Mouse (Mus musculus): ENCODE measurements around the gene 1600014C10Rik.
A peak's percentile ranks its signal among the peaks of the same experiment; 100 is the strongest.

The 1600014C10Rik gene

DNA sequence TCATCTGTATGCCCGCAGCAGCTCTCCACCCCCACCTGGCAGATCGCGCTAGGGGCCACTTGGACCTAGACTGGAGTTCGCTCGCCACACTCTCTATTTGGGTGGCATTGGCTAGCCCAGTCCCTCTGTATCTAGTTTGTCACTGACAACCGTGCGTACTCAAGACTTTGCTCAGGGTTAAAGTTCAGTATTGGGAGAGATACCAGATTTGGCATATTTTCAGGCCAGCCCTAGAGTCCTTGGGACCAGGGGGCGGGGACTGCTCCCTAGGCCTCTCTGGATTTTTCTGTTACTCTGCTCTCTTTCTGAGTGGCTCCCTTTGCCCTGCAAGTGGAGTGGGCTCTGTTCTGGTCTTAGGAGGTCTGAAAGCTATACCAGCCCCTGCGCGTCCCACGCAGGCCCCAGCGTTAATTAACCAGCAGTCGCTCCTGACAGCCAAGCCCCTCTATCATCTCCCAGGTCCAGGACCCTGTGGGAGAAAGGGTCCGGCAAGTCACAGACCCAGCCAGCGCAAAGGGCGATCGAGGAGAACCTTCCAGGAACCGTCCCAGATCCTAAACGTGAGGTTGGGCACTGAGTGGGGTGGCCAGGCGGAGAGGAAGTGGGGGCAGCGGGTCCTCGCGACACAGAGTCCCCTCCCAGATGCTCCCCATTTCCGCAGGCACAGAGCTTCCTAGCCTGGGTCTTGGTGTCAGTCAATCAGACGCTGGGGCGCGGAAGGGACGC lies at the start of gene 1600014C10Rik:
TSS of gene 1600014C10Rik (plus strand) at position 256 of the 726 bp plus-strand sequence.
- DNase-seq (ENCODE audit: low spot score), result peak; percentile 86

DNA sequence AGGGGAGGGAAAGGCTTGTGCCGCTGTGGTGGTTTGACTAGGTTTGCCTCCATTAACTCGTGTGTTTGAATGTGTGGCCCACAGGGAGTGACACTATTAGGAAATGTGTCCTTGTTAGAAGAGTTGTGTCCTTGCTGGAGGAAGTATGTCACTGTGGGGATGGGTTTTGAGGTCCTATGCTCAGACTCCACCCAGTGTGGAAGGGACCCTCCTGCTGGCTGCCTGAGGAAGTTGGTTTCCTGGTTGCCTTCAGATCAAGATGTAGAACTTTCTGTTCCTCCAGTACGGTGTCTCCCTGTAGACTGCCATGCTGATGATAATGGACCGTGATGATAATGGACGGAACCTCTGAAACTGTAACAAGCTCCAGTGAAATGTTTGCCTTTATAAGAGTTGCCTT lies 48.5 kb upstream of the 1600014C10Rik start:
- no peak for DNase-seq (ENCODE audit: low spot score)

DNA sequence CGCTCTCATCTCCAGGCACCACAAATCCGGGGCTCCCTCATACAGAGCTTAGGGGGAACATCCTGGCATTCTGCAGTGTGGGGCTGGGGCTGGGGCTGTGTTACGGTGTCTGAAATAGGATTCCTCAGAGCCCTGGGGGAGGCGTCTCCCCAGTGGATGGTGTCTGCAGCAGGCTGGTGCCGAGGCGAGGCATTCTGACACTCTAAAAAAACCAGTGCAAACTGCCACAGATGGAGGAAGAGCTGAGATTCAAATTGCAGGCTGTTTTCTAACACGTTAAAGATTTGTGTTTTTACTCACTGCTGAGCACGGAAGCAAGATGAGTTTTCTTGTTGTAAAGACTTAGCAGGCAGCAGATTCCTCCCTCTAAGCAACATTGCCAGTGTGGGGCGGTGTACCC lies 42.7 kb upstream of the 1600014C10Rik start:
- no peak for DNase-seq (ENCODE audit: low spot score)

DNA sequence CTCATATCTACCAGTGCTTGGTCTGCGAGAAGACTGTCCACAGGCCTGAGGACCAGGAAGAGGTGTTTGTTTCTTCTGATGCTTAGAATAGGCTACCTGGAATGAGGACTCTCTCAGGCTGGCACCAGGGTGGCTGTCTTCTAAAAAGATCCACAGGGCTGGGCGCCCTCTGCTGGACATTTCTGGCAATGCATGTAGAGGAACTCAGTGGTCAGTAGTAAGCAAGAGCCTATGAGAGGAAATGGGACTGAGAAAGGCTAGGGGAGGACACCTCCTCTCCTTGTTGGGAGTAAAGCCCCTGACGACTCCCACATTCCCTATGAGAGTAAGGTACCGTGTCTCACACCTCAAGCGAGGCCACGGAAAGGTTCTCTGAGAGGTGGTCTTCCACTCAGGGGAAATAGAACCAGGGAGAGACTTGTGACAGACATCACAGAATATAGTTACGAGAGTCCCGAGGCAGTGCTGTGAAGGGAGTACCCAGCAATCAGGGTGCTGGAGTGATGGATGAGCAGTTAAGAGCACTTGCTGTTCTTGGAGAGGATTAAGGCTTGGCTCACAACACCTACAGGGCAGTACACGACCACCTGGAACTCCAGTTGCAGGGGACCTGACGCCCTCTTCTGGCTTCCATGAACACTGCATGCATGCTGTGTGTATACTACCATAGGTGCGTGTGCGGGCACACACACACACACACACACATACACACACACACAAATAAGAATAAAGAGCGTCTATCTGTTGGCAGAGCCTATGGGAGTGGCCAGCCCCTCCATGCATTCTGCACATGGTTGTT lies 41.1 kb upstream of the 1600014C10Rik start:
- peak; percentile 84 for DNase-seq (ENCODE audit: low spot score)

DNA sequence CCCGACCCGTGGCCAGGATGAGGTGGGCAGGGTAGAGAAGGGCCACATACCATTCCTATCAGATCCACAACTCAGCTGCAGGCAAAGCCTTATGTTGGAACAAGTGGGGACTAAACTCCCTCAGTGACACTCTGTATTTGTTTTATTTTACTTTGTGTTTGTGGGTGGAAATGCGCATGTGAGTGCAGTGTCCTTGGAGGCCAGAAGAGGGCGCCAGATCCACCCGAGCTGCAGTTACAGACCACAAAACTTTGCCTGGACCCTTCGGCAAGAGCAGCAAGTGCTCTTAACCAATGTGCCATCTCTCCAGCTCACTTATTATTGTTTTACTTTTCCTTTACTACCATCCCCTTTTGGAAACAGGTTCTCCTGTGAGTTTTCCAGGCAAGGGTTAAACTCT lies 35.5 kb upstream of the 1600014C10Rik start:
- DNase-seq (ENCODE audit: low spot score), result no peak

DNA sequence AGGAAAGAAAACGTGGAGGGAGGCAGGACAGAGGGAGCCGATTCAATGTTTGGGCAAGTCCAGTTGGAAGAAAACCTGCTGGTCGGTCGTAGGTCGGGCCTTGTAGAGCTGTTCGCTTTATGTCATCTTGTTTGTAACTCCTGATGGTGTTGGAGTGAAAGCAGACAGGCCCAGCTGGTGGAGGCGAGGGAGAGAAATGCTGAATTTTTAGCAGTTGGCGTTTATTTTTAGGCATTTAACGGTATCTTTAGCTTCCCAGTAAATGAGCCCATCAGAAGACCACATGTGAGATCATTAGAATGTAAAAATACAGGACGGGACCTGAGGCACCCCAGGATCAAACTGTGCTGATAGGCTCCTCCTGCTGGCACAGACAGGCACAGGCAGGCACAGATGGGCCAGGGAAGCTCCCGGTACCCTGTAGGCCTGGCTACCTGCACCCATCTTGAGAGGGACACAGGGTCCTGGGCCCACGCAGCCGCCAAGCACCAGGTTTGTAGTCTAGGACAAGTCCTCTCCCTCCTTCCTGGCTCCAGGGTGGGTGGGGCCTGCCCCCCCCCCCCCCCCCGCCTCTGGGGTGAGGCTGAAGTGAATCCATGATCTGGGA lies 31.2 kb upstream of the 1600014C10Rik start:
- no peak for DNase-seq (ENCODE audit: low spot score)

DNA sequence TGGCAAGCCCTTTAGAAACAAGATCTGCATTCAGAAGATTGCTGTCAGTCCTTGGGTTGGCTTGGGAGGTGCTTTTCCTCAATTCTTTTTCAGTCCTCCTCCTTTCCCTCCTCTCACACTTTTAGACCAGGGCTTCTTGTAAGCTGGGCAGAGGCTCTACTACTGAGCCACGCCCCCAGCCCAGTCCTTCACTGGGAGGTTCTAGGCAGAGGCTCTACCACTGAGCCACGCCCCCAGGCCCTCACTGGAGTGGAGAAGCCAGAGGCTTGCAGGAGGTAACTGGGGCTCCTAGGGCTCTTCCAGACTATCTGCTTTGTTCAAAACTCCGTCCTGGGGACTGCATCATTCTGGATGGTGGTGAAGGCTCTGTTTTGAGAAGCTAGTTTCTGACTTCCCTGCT lies 30.4 kb upstream of the 1600014C10Rik start:
- no peak for DNase-seq (ENCODE audit: low spot score)

DNA sequence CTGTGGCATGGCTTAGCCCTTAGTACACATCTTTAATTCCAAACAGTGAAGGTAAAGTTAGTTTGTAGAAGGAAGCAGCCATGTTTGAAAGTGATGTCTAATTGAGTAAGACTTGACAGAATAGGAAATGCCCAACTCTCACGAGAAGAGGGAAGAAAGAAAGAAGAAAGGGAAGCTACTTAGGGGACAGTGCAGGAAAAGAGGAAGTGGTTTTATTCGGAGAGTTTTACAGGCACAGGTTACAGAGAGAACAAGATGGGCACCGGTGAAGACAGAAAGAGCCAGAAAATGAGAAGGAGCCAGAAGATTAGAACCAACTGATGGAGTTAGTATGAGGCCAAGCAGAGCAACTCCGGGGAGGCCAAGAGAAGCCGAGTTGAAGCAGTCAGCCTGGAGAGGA lies 27.2 kb upstream of the 1600014C10Rik start:
- no peak for DNase-seq (ENCODE audit: low spot score)

DNA sequence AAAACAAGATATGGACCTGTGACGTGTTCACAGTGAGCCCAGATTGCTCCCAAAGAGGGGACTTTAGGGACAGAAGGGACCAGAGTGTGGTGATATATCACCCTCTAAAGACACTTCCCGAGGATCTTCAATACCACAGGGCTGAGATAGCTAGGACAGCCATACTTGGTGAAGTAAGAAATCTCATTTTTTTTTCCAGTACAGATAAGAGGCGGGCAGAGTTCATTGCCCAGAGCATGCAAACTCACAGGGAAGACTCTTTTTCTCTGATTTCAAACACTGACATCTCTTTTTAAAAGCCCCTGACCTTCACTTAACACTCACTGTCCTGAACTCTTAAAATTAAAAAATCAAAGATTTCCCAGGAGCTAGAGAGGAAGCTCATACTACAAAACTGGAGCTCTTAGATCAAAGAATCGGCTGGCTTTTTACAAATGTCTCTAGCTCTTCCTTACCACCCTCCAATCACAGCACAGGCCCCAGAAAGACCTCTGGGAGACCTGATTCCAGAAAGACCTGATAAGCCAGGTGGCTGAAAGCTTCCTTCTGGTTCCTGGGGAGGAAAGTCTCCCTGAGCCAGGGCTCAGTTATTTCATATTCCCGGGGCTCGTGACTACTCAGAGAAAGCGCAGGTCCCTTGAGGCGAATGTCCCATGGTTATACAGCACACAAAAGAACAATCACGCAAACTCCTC lies 24.1 kb upstream of the 1600014C10Rik start:
- DNase-seq (ENCODE audit: low spot score), result no peak

DNA sequence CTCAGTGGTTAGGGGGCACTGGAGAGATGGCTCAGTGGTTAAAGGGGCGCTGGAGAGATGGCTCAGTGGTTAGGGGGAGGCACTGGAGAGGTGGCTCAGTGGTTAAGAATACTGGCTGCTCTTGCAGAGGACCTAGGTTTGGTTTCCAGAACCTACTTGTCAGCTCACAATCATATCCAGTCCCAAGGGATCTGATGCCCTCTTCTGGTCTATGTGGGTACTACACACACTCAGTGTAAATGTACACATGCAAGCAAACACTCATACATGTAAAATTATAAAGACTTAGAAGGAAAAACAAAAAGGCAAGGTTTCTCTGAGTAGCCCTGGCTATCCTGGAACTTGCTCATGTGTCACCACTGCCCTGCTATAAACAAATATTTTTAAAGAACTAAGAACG lies 21.6 kb upstream of the 1600014C10Rik start:
- no peak for DNase-seq (ENCODE audit: low spot score)

DNA sequence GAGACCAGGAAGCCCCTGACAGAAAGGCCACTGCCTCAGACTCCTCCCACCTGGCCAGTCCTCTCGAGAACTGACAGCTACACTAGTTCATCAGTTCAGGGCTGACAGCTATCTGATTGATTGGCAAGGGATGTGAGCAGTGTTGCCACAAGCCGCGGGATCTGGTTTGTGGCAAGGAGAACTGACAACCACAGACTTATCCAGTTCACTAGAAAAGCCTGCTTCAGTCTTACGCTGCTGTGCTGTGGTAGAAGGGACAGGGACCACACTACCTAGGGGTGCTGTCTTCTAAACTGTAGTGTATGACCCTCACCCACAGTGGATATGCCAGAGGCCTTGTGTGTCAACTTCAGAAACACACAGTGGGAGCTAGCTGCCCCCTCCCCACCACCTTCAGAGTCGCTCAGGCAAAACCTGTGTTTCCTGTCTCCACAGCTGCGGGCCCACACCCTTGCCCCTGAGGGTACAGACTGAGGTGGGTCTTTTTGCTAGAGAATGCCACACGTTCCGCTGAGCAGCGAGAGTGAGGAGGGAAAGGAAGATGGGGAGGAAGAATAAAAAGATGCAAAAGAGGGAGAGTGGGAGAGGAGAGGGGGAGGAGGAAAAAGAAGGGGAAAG lies 19.5 kb upstream of the 1600014C10Rik start:
- DNase-seq (ENCODE audit: low spot score), result no peak

DNA sequence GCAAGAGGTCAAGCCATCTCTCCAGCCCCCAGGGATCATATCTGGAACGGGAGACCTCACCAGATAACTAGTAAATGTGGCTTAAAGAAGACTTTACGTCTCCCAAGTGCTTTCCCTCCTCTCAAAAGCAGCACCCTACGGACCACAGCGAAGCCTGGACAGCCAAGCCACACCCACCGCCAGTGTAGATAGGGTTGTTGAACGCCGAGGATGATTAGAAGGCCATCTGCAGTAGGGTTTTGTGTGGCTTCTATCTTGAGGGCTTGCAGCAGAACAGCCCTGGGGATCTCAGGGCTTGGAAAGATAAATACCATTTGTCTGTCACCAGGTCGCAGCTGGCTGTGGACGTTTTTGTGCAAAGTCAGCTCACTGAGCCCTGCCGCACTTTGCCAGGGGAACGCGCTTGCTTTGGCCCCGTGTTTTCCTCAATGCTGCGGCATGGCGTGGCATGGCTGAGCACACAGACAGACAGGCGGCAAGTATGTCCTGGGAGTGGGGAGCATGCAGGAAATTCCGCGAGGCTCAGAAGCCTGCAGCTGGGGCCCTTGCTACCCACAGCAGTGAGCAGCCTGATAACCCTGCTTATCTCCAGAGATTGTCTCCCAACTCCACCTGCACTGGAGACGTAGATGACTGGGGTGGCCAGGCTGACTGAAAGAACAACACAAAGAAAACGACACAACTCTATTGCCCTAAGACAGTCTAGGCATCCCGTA lies 15.9 kb upstream of the 1600014C10Rik start:
- no peak for DNase-seq (ENCODE audit: low spot score)

DNA sequence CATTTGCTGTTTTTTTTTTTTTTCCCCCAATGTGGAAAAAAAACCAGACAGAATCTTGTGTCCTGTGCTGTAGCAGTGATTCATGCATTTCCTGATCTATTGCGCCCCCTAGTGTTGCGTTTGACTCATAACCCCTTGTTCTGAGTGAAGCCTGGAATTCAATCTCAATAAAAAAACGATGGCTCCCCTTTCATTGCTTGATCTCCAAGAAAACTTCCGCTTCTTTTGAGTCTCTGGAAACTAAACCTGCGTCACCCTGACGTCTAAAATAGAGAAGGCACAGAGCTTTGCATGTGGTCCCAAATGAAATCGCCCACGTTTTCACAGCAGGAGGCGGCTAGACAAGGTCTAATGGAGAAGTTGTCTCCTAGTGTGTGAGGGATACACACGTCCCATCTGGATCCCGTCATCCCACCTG lies 15.3 kb upstream of the 1600014C10Rik start:
- peak; percentile 77 for DNase-seq (ENCODE audit: low spot score)

DNA sequence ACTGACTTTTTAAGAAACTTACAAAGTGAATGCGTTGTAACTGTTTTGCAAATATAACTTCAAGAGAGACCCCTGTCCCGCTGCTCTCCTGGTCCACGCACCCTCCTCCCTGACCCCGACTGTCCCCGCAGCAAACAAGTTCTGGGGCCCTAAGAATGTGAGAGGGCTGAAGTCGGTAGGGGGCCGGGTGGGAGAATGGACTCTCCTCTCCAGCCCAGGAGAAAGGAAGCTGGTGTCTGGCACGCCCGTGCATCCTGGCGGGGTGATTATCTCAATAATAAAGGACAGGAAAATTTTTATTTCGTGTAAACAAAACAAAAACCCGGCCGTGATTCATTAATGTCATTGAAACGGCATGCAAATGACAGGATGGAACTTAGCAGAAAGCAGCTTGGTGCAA lies 9.1 kb upstream of the 1600014C10Rik start:
- no peak for DNase-seq (ENCODE audit: low spot score)

DNA sequence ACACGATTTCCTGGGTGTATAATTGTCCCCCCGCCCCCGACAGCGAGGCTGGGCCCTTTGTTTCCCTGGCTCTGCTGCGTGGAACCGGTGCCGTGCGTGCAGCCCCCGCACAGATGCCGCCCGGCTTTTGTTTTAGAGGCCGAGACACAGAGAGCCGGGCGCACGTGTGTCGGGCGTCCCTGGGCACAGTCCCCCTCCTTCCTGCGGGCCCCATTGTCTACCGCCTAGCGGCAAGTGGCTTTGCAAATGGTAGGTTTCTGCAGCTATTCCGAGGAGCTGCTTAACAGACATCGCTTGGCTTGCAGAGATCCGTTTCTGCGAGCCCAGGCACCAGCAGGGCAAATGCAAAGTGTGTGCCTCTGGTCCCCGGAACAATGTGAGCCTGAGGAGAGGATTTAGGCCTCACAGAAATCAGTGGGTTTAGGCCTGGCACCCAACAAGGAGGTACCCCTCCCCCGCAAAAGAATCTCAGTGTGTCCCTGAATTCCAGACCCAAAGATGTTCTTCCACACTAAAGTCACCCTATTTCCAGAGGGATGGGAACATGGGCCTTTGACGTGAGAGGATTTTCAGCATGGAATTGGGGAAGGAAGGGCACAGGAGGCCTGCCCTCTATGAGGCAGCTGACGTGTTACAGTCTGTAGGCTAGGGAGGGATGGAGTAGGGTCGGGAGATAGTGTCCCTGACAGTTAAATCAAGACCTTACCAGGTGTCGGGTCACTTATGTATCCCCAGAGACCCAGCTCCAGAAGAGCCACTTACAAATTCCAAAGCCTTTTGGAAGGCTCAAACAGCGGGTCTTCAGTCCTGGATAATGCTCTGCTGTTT lies 8.5 kb upstream of the 1600014C10Rik start:
- no peak for DNase-seq (ENCODE audit: low spot score)

DNA sequence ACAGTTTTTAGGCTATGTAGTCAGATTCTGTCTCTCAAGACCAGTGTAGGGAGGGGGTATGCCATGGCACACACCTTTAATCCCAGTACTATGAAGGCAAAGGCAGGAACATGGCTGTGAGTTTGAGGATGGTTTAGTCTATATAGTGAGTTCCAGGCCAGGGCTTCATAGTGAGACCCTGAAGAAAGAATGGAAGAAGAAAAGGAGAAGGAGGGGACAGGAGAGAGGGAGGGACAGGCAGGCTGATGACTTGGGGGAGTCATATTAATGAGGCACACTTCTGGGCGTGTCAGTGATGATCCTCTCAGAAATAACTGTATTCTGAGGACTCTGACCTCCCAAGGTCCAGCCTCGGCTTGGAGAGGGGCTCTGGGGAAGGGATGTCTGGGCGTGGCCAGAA lies 7.0 kb upstream of the 1600014C10Rik start:
- peak; percentile 54 for DNase-seq (ENCODE audit: low spot score)

DNA sequence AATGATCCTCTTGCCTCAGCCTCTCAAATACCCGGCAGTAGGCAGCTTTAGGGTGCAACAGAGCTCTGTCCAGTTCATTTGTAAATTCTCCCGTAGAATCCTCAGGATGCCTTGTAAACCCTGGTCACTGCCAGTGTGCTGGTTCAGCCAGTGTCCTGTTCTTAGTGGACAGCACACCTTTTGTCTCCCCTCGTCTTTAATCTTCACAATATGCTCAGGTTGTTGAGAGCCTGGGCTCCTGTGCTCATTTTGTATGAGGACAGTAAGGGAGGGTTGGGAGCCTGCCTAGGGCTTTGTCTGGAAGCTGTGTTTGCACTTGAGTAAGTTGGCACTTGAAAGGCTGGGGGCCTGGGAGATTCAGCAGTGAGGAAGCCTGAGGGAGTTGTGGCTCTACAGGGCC lies 3.1 kb upstream of the 1600014C10Rik start:
- peak; percentile 58 for DNase-seq (ENCODE audit: low spot score)

DNA sequence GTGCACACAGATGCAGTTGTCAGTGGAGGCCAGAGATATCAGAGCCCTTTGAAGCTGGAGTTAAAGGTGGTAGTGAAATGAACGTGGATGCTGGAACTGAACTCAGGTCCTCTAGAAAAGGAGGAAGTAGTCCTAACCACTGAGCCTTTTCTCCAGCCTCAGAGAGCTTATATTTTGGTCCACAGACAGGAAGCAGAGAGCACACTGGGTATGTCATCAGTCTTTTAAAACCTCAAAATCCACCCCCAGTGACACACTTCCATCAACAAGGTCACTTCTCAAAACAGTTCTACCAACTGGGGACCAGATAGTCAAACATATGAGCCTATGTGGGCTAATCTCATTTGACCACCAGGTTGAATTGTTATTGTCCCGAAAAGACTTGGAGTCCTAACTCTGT lies 1.7 kb upstream of the 1600014C10Rik start:
- DNase-seq (ENCODE audit: low spot score), result no peak

DNA sequence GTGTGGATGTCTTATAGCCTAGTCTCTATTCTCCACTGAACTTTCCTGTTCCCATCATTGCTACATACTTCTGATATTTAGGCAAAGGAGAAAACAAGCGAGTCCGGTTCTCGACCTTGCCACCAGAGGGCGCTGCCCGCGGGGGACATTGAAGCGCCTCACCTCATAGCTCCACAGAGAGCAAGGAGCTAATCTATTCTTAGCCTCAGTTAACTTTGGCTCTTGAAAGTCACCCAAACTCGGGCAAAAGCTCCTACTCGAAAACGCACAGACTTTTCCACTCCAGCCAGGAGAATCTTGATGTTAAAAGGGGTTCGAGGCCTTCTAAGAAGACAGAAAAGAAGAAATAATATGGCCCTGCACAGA lies 438 bp upstream of the 1600014C10Rik start:
- DNase-seq (ENCODE audit: low spot score), result peak; percentile 82

DNA sequence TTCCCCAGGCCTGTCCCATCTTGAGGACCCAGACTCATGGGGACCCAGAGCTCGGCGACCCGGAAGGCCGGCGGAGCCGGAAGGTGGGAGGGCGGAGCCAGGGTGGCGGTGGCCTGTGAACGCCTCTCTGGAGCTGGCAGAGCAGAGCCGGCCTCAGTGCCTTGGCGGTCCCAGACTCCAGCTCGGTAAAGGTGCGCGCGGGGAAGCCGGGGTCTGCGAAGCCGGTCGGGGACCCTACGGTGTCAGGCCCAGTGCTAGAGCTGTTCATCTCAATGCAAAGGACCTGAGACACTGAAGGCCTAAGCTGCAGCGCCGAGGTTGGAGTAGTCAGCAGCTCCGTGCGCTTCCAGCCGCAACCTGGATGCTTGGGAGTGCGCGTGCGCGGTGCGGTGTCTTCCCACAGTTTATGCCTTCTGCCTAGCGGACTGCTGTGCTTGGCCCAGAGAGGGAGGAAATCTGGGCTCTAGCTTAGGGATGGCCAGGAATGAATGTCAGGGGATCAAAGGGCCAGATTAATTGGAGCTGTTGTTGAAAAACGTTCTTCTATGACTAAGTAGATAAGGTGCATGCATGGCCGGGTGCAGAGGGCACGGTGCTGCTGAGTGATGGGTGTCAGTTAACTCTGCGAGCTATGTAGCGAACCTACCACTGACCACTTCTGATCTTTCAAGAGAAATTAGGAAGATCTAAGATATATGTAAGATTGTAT lies 846 bp downstream of the 1600014C10Rik start:
- DNase-seq (ENCODE audit: low spot score), result peak; percentile 80
